Mouse (Mus musculus) megakaryocyte-erythroid progenitor cell, adult 5-6 weeks (primary cell): ENCODE results near the gene Gzme. TPM values are rescaled to one million over a fixed set of nuclear protein-coding genes. Genes with fewer than 3 reads are reported as not detected.

Experiments
- total RNA-seq, 2 experiments: library from RNA; stranded (forward) in 1 of 2; stranded (reverse) in 1 of 2; fragments of 200-1000, 215-1000 nt in 1 of 2; fragments of >200 nt in 1 of 2; fragmentation: Nextera tagmentation in 1 of 2; gene quantifications; 2 replicates each; pipeline ENCODE4 v1.2.3; 2014 to 2017

Gene Gzme
- total RNA-seq, 2 experiments from 2014 or later: not detected

Other genes starting within 250 kb of the Gzme start
- gene Cbln3, start 236.2 kb downstream of the Gzme start, total RNA-seq (2014; fragmentation: Nextera tagmentation): not detected in 2 replicates
- not detected in 2 replicates for gene Cbln3, start 236.2 kb downstream of the Gzme start, total RNA-seq (2017)
- gene Khnyn, start 235.7 kb downstream of the Gzme start, total RNA-seq (2014; fragmentation: Nextera tagmentation): 10.9 and 12.1 TPM in 2 replicates
- 8.7 and 16.3 TPM in 2 replicates for gene Khnyn, start 235.7 kb downstream of the Gzme start, total RNA-seq (2017)
- 7.8 and 17.0 TPM in 2 replicates for gene Sdr39u1, start 220.3 kb downstream of the Gzme start, total RNA-seq (2014; fragmentation: Nextera tagmentation)
- gene Sdr39u1, start 220.3 kb downstream of the Gzme start, total RNA-seq (2017): 3.9 and 6.7 TPM in 2 replicates
- 1.4 TPM in 1 of 2 replicates, not detected in the other for gene Cma1, start 175.9 kb downstream of the Gzme start, total RNA-seq (2014; fragmentation: Nextera tagmentation)
- gene Cma1, start 175.9 kb downstream of the Gzme start, total RNA-seq (2017): 1.1 TPM in 1 of 2 replicates, not detected in the other
- gene Cma2, start 169.6 kb downstream of the Gzme start, total RNA-seq (2014; fragmentation: Nextera tagmentation): not detected in 2 replicates
- gene Cma2, start 169.6 kb downstream of the Gzme start, total RNA-seq (2017): not detected in 2 replicates
- not detected in 2 replicates for gene Mcpt1, start 102.7 kb downstream of the Gzme start, total RNA-seq (2014; fragmentation: Nextera tagmentation)
- gene Mcpt1, start 102.7 kb downstream of the Gzme start, total RNA-seq (2017): not detected in 2 replicates
- gene Mcpt9, start 90.1 kb downstream of the Gzme start, total RNA-seq (2014; fragmentation: Nextera tagmentation): not detected in 2 replicates
- gene Mcpt9, start 90.1 kb downstream of the Gzme start, total RNA-seq (2017): not detected in 2 replicates
- not detected in 2 replicates for gene Mcpt2, start 78.6 kb downstream of the Gzme start, total RNA-seq (2014; fragmentation: Nextera tagmentation)
- not detected in 2 replicates for gene Mcpt2, start 78.6 kb downstream of the Gzme start, total RNA-seq (2017)
- gene Mcpt4, start 58.3 kb downstream of the Gzme start, total RNA-seq (2014; fragmentation: Nextera tagmentation): not detected in 2 replicates
- not detected in 2 replicates for gene Mcpt4, start 58.3 kb downstream of the Gzme start, total RNA-seq (2017)
- not detected in 2 replicates for gene Mcpt8, start 35.4 kb downstream of the Gzme start, total RNA-seq (2014; fragmentation: Nextera tagmentation)
- 1.2 TPM in 1 of 2 replicates, not detected in the other for gene Mcpt8, start 35.4 kb downstream of the Gzme start, total RNA-seq (2017)
- gene Ctsg, start 18.1 kb downstream of the Gzme start, total RNA-seq (2014; fragmentation: Nextera tagmentation): 2.8 TPM in 1 of 2 replicates, not detected in the other
- gene Ctsg, start 18.1 kb downstream of the Gzme start, total RNA-seq (2017): 3.5 and 16.0 TPM in 2 replicates
- gene Gzmd, start 12.0 kb upstream of the Gzme start, total RNA-seq (2014; fragmentation: Nextera tagmentation): not detected in 2 replicates
- not detected in 2 replicates for gene Gzmd, start 12.0 kb upstream of the Gzme start, total RNA-seq (2017)
- not detected in 2 replicates for gene Gzmg, start 39.0 kb upstream of the Gzme start, total RNA-seq (2014; fragmentation: Nextera tagmentation)
- not detected in 2 replicates for gene Gzmg, start 39.0 kb upstream of the Gzme start, total RNA-seq (2017)
- gene Gzmn, start 54.0 kb upstream of the Gzme start, total RNA-seq (2014; fragmentation: Nextera tagmentation): not detected in 2 replicates
- not detected in 2 replicates for gene Gzmn, start 54.0 kb upstream of the Gzme start, total RNA-seq (2017)
- gene Gzmf, start 90.8 kb upstream of the Gzme start, total RNA-seq (2014; fragmentation: Nextera tagmentation): not detected in 2 replicates
- gene Gzmf, start 90.8 kb upstream of the Gzme start, total RNA-seq (2017): not detected in 2 replicates
- not detected in 2 replicates for gene Gzmc, start 114.0 kb upstream of the Gzme start, total RNA-seq (2014; fragmentation: Nextera tagmentation)
- gene Gzmc, start 114.0 kb upstream of the Gzme start, total RNA-seq (2017): not detected in 2 replicates
- gene Gzmb, start 141.6 kb upstream of the Gzme start, total RNA-seq (2014; fragmentation: Nextera tagmentation): 1.1 TPM in 1 of 2 replicates, not detected in the other
- 0.33 and 1.8 TPM in 2 replicates for gene Gzmb, start 141.6 kb upstream of the Gzme start, total RNA-seq (2017)
- gene Atp12a, start 244.4 kb upstream of the Gzme start, total RNA-seq (2014; fragmentation: Nextera tagmentation): not detected in 2 replicates
- gene Atp12a, start 244.4 kb upstream of the Gzme start, total RNA-seq (2017): not detected in 2 replicates